Mouse (Mus musculus): ENCODE measurements at regions not wholly inside any gene's neighbourhood (a gene's known extent, or its start where the extent isn't known, plus 50 kb on each side); places are given as distances from the start of the nearest gene placed in this dataset.

GRCm38 (mm10) chr3:156082268-156082667 lies 479.3 kb upstream of the Negr1 start:
- 0 out of 2 replicates have a peak, but pooled peaks have one; percentile 9 for TF ChIP-seq CTCF (IDR thresholded peaks at IDR 0.05; ENCODE audit: low read depth)
- no peak for TF ChIP-seq EP300 (IDR thresholded peaks at IDR 0.05; ENCODE audit: low read depth)

Data from liver, postnatal 0 days (tissue).